ENCODE assay signal across 12 mouse cellular contexts in the genomic region with DNA sequence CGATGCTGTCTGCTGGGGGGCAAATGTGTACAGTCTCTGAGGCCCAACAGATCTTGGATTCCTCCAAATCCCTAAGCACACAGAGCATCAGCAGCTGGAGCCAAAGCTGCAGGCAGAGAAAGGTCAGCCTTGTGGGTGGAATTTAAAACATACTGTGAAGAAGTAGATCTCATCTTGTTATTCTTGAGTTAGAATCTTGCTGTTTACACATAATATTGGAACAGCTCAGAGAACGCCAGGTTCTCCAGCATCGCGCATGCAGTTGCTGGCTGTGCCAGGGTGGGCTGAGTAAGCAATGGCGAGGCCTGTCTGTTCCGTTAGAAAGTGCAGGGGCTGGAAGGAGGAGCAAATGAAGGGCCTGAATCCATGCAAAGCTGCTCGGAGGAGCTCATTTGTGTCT. TPM values are rescaled to one million over a fixed set of nuclear protein-coding genes. Genes with fewer than 3 reads are reported as not detected.
DNase-seq lines count a peak whose midpoint lies in the region; ATAC-seq and TF ChIP-seq lines count a peak whose summit lies in the region.
"Had no signal": no experiment of that assay in that cellular context is flagged by ENCODE, and none has a peak within 500 bp of the region (broad histone marks: within the 10 kb centered on the region; RNA-seq: fewer than 3 reads in every experiment).

No protein-coding gene starts in this region.

- no peaks in the 10 kb centered on the region for H3K9me3 ChIP-seq in forebrain, embryonic 13.5 days (replicated peaks)
- H3K9me3 ChIP-seq: liver, embryonic 13.5 days had no signal

- H3K4me2 ChIP-seq in forebrain, embryonic 13.5 days = no peak overlapping the region
- H3K4me2 ChIP-seq: liver, embryonic 13.5 days had no signal

- TF ChIP-seq CTCF in brain, embryonic 14.5 days (IDR thresholded peaks at IDR 0.05; ENCODE audit: borderline replicate concordance, extremely low read depth, insufficient read depth, insufficient read length) = no peak

- ATAC-seq in forebrain, embryonic 13.5 days = no peak

- no peaks in the 10 kb centered on the region for H3K4me1 ChIP-seq in forebrain, embryonic 13.5 days
- H3K4me1 ChIP-seq: liver, embryonic 13.5 days had no signal

- no peak overlapping the region for H3K27ac ChIP-seq in forebrain, embryonic 13.5 days
- H3K27ac ChIP-seq: liver, embryonic 13.5 days had no signal

- no peak overlapping the region for H3K4me3 ChIP-seq in forebrain, embryonic 13.5 days
- H3K4me3 ChIP-seq: liver, embryonic 13.5 days; myocyte had no signal

- H3K27me3 ChIP-seq in forebrain, embryonic 13.5 days = no peaks in the 10 kb centered on the region

- no peak for TF ChIP-seq POLR2A in brain, embryonic 14.5 days (IDR thresholded peaks at IDR 0.05; ENCODE audit: borderline replicate concordance, extremely low read depth, insufficient read depth, insufficient read length, poor library complexity, severe bottlenecking)

- 76% methylated on average over 7 of the region's 7 CpGs for WGBS in forebrain, embryonic 13.5 days

- no peak overlapping the region for H3K9ac ChIP-seq in forebrain, embryonic 13.5 days
- H3K9ac ChIP-seq: liver, embryonic 13.5 days had no signal

- H3K36me3 ChIP-seq in forebrain, embryonic 13.5 days (ENCODE audit: poor library complexity, severe bottlenecking) = no peaks in the 10 kb centered on the region
- H3K36me3 ChIP-seq: liver, embryonic 13.5 days had no signal

- peak; percentile 54 to 76 for DNase-seq in layer of hippocampus, adult 18-20 months (ENCODE audit: low spot score in 2 of 2)
- no peak for DNase-seq in layer of hippocampus, adult 9-10 months (ENCODE audit: low spot score)
- peak; percentile 26 for DNase-seq in brain, embryonic 14.5 days (ENCODE audit: low read depth)
- DNase-seq in gastrocnemius, postnatal 25 days = peak; percentile 56
- DNase-seq in lung, postnatal 10 days = peak; percentile 52
- no peak for DNase-seq in Muller cell, postnatal 12 days (ENCODE audit: inconsistent ontology term)
- DNase-seq: kidney, adult 11 months; liver, embryonic 13.5 days; right cerebral cortex, postnatal 14 days had no signal

RNA-seq across cellular contexts. Expression of a gene that starts 11.7 kb away (rescaled TPM):
- total RNA-seq in layer of hippocampus, adult 18-20 months (2021) = 1 to 10 TPM; 2.2 to 3.2 TPM
- 1.8 and 3.5 TPM in 2 replicates for polyA plus RNA-seq in brain, embryonic 14.5 days (2012; rRNA removed)
- 1 to 10 TPM; 1.4 to 1.8 TPM for total RNA-seq in gastrocnemius, postnatal 25 days (2021)
- 0.40 and 0.44 TPM in 2 replicates for polyA plus RNA-seq in forebrain, embryonic 13.5 days (2015; fragmentation: Nextera tagmentation; extraction: Ambion mirVana)

RNA-seq across cellular contexts. Expression of a gene that starts 29.2 kb away (rescaled TPM):
- 100 to 1,000 TPM; 273 to 284 TPM for total RNA-seq in layer of hippocampus, adult 18-20 months (2021)
- 5.8 and 8.5 TPM in 2 replicates for polyA plus RNA-seq in brain, embryonic 14.5 days (2012; rRNA removed)
- under 1 TPM in 1 of 2 experiments, not detected in 1; 0.13 TPM for total RNA-seq in gastrocnemius, postnatal 25 days (2021)
- polyA plus RNA-seq in forebrain, embryonic 13.5 days (2015; fragmentation: Nextera tagmentation; extraction: Ambion mirVana) = 0.43 and 0.64 TPM in 2 replicates

RNA-seq across cellular contexts. Expression of a gene that starts 39.7 kb away (rescaled TPM):
- under 1 TPM; 0.22 to 0.89 TPM for total RNA-seq in layer of hippocampus, adult 18-20 months (2021)
- polyA plus RNA-seq in brain, embryonic 14.5 days (2012; rRNA removed) = 0.37 and 0.66 TPM in 2 replicates
- 10 to 100 TPM; 11.0 to 16.1 TPM for total RNA-seq in gastrocnemius, postnatal 25 days (2021)
- not detected in 2 replicates for polyA plus RNA-seq in forebrain, embryonic 13.5 days (2015; fragmentation: Nextera tagmentation; extraction: Ambion mirVana)
- total RNA-seq: ES-E14 had no signal

RNA-seq across cellular contexts. Expression of a gene that starts 44.2 kb away (rescaled TPM):
- total RNA-seq in layer of hippocampus, adult 18-20 months (2021) = 100 to 1,000 TPM; 467 to 496 TPM
- polyA plus RNA-seq in brain, embryonic 14.5 days (2012; rRNA removed) = 1,764 and 1,996 TPM in 2 replicates
- 100 to 1,000 TPM; 366 to 379 TPM for total RNA-seq in gastrocnemius, postnatal 25 days (2021)
- polyA plus RNA-seq in forebrain, embryonic 13.5 days (2015; fragmentation: Nextera tagmentation; extraction: Ambion mirVana) = 917 and 1,023 TPM in 2 replicates

Comparison
In these comparisons a context has a peak if more than half of its experiments do, and no peak if none do; other contexts are left out.
1. DNase-seq: peak in layer of hippocampus, adult 18-20 months (2 of 2), brain, embryonic 14.5 days (single experiment), gastrocnemius, postnatal 25 days (single experiment) and lung, postnatal 10 days (single experiment); none in layer of hippocampus, adult 9-10 months (single experiment) and Muller cell, postnatal 12 days (single experiment).
2. RNA of a gene that starts 29.2 kb away (total RNA-seq): 273 to 284 TPM in layer of hippocampus, adult 18-20 months; 0.13 TPM in gastrocnemius, postnatal 25 days; every median in the first group is over 100 times any median in the second.
3. RNA of a gene that starts 39.7 kb away (total RNA-seq): 11.0 to 16.1 TPM in gastrocnemius, postnatal 25 days; 0.22 to 0.89 TPM in layer of hippocampus, adult 18-20 months; every median in the first group is over 4 times any median in the second.